Mouse (Mus musculus): ENCODE data around the gene Maz. TPM values are rescaled to one million over a fixed set of nuclear protein-coding genes. Genes with fewer than 3 reads are reported as not detected.

Gene Maz
- total RNA-seq, 2 experiments from 2014 or later: 53.6 to 58.2 TPM

DNA sequence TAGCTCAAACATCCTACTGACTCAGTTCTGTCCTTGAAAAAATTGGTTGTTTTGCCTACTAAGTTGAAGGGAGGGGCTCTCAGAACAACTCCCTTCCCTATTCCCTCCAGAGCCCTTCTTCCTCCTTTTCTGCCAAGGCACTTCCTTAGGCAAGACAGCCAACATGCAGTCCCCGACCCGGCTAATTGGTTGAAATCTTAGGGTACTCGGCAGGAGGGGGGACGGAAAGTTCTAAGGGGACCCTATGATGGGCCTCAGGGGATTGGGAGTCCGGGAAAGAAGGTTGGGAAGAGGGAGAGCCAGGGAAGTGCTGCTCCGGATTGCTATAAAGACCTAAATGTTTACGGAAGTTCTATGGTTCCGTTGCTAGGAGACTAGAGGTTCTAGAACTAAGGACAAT, 51.3 kb downstream of the Maz start:
- intact Hi-C loops (cut with DNase I; ENCODE audit: low total_unique reads): no loop called here
- DNase-seq: no peak

Small RNA genes within 50 kb of the gene (microRNA-seq; reads per million reads assigned to microRNA genes)
- gene Gm44343: 0 reads per million in 2 experiments

Other genes starting within 250 kb of the Maz start
- gene Tbx6, start 245.6 kb downstream of the Maz start, total RNA-seq (2021): under 1 TPM; 0.31 to 0.55 TPM
- gene Ppp4c, start 234.5 kb downstream of the Maz start, total RNA-seq (2021): 10 to 100 TPM; 28.0 to 33.6 TPM
- 10 to 100 TPM; 12.5 to 14.2 TPM for gene Fam57b, start 229.4 kb downstream of the Maz start, total RNA-seq (2021)
- not detected for gene 4930451I11Rik, start 195.4 kb downstream of the Maz start, total RNA-seq (2021)
- not detected for gene Doc2a, start 179.6 kb downstream of the Maz start, total RNA-seq (2021)
- gene Hirip3, start 165.1 kb downstream of the Maz start, total RNA-seq (2021): 1 to 10 TPM; 6.1 to 8.5 TPM
- gene Ino80e, start 164.7 kb downstream of the Maz start, total RNA-seq (2021): 10 to 100 TPM; 13.7 to 14.1 TPM
- gene Taok2, start 142.3 kb downstream of the Maz start, total RNA-seq (2021): 10 to 100 TPM; 33.1 to 33.5 TPM
- gene Tmem219, start 104.1 kb downstream of the Maz start, total RNA-seq (2021): 10 to 100 TPM; 11.9 to 13.1 TPM
- gene Kctd13, start 98.2 kb downstream of the Maz start, total RNA-seq (2021): 1 to 10 TPM; 2.5 to 3.2 TPM
- not detected for gene Asphd1, start 77.5 kb downstream of the Maz start, total RNA-seq (2021)
- gene Sez6l2, start 76.5 kb downstream of the Maz start, total RNA-seq (2021): 1 to 10 TPM; 7.3 to 7.5 TPM
- 10 to 100 TPM; 34.9 to 38.5 TPM for gene Cdipt, start 51.1 kb downstream of the Maz start, total RNA-seq (2021)
- under 1 TPM; 0.59 to 0.78 TPM for gene Cdiptos, start 50.9 kb downstream of the Maz start, total RNA-seq (2021)
- 10 to 100 TPM; 19.5 to 27.1 TPM for gene Mvp, start 12.4 kb downstream of the Maz start, total RNA-seq (2021)
- under 1 TPM in 1 of 2 experiments, not detected in 1; 0.97 TPM for gene Pagr1b, start 10.6 kb downstream of the Maz start, total RNA-seq (2021)
- gene Pagr1a, start 9.7 kb downstream of the Maz start, total RNA-seq (2021): 10 to 100 TPM in 1 of 2 experiments, 1 to 10 TPM in 1; 8.6 to 15.3 TPM
- gene Gm42742, start 5.9 kb downstream of the Maz start, total RNA-seq (2021): 10 to 100 TPM; 11.1 to 11.6 TPM
- 1 to 10 TPM; 1.6 TPM for gene Prrt2, start 5.8 kb downstream of the Maz start, total RNA-seq (2021)
- 1 to 10 TPM; 5.1 to 6.0 TPM for gene Kif22, start 15.4 kb upstream of the Maz start, total RNA-seq (2021)
- not detected for gene Zg16, start 60.3 kb upstream of the Maz start, total RNA-seq (2021)
- gene AI467606, start 64.3 kb upstream of the Maz start, total RNA-seq (2021): under 1 TPM; 0.95 to 0.96 TPM
- 1 to 10 TPM in 1 of 2 experiments, under 1 TPM in 1; 0.97 to 1.4 TPM for gene Qprt, start 95.2 kb upstream of the Maz start, total RNA-seq (2021)
- gene Spn, start 110.8 kb upstream of the Maz start, total RNA-seq (2021): under 1 TPM; 0.24 to 0.27 TPM
- gene Cd2bp2, start 169.0 kb upstream of the Maz start, total RNA-seq (2021): 10 to 100 TPM; 30.0 to 32.0 TPM
- 10 to 100 TPM; 32.1 to 32.9 TPM for gene Tbc1d10b, start 181.4 kb upstream of the Maz start, total RNA-seq (2021)
- gene Mylpf, start 181.9 kb upstream of the Maz start, total RNA-seq (2021): over 10,000 TPM; 57,620 to 58,231 TPM
- gene Zfp553, start 206.0 kb upstream of the Maz start, total RNA-seq (2021): 1 to 10 TPM; 4.2 to 5.4 TPM
- gene Sept1, start 206.1 kb upstream of the Maz start, total RNA-seq (2021): 1 to 10 TPM; 4.2 to 5.0 TPM
- gene Zfp771, start 217.2 kb upstream of the Maz start, total RNA-seq (2021): 10 to 100 TPM; 18.0 to 21.6 TPM
- 10 to 100 TPM; 24.7 to 27.0 TPM for gene Dctpp1, start 233.7 kb upstream of the Maz start, total RNA-seq (2021)
- 10 to 100 TPM; 19.3 to 23.1 TPM for gene Sephs2, start 247.0 kb upstream of the Maz start, total RNA-seq (2021)

All from gastrocnemius, postnatal 14 days (tissue).